Mouse (Mus musculus) G1E (cell line): ENCODE measurements around the gene Metrn. TPM values are rescaled to one million over a fixed set of nuclear protein-coding genes. Genes with fewer than 3 reads are reported as not detected.
A peak's percentile ranks its signal among the peaks of the same experiment; 100 is the strongest.

ENCODE experiments used
- ATAC-seq: 2 replicates; pipeline ENCODE4 v1.8.0; 2016; ENCODE audit warnings: mild to moderate bottlenecking; ENCODE audit not compliant: insufficient number of reproducible peaks, poor library complexity, low FRiP score, severe bottlenecking; ENCODE audit errors: extremely low read depth
- DNase-seq: peaks from one replicate; pipeline ENCODE4 v3.0.0; 2012; ENCODE audit warnings: low spot score
- H3K27me3 ChIP-seq: 2 replicates; pipeline ENCODE4 v1.6.1; 2012; ENCODE audit warnings: mild to moderate bottlenecking, low read length, inconsistent platforms; ENCODE audit not compliant: insufficient read depth
- H3K36me3 ChIP-seq: replicated peaks from 2 replicates; pipeline ENCODE3; 2012; ENCODE audit warnings: mild to moderate bottlenecking, inconsistent platforms
- H3K4me1 ChIP-seq: 2 replicates; pipeline ENCODE4 v1.6.1; 2012; ENCODE audit warnings: low read depth, low read length, inconsistent platforms, mixed read lengths; ENCODE audit not compliant: insufficient read depth
- H3K4me3 ChIP-seq: 2 replicates; pipeline ENCODE4 v1.5.1; 2012; ENCODE audit warnings: low read depth, mild to moderate bottlenecking, inconsistent platforms, low read length, moderate library complexity, mixed read lengths
- H3K9me3 ChIP-seq: replicated peaks from 2 replicates; pipeline ENCODE4 v1.6.1; 2012; ENCODE audit warnings: inconsistent platforms
- CTCF ChIP-seq: IDR thresholded peaks from 2 replicates; pipeline ENCODE4 v1.5.1; 2012; ENCODE audit warnings: low read depth, low read length, inconsistent platforms, mixed read lengths
- GATA1 ChIP-seq: IDR thresholded peaks from 2 replicates; pipeline ENCODE4 v1.6.1; 2012; ENCODE audit warnings: borderline replicate concordance, low read length, inconsistent platforms, mixed read lengths
- GATA2 ChIP-seq: IDR thresholded peaks from 2 replicates; pipeline ENCODE4 v1.6.1; 2012; ENCODE audit warnings: low read depth, low read length, inconsistent platforms, borderline replicate concordance
- POLR2AphosphoS5 ChIP-seq: IDR thresholded peaks from 2 replicates; pipeline ENCODE4 v1.6.1; 2012; ENCODE audit warnings: low read depth, low read length, inconsistent platforms; ENCODE audit not compliant: insufficient replicate concordance
- TAL1 ChIP-seq: conservative IDR thresholded peaks from 2 replicates; pipeline ENCODE4 v1.6.1; 2012; ENCODE audit warnings: low read depth, low read length, inconsistent platforms, mixed read lengths
- polyA plus RNA-seq: library from polyadenylated mRNA; stranded (reverse); fragments of >175 nt; gene quantifications from 2 replicates; pipeline ENCODE4 v1.2.3, GENCODE M21; 2012
- total RNA-seq, 2 experiments: library from RNA; stranded (forward) in 1 of 2; stranded (reverse) in 1 of 2; fragments of 200-1000 nt in 1 of 2; fragments of >200 nt in 1 of 2; fragmentation: Nextera tagmentation in 1 of 2; gene quantifications; 2 replicates each; pipeline ENCODE4 v1.2.3; 2014 to 2017

The Metrn gene
- total and polyA plus RNA-seq, 3 experiments: 19.7 to 129 (median 22.3) TPM

DNA sequence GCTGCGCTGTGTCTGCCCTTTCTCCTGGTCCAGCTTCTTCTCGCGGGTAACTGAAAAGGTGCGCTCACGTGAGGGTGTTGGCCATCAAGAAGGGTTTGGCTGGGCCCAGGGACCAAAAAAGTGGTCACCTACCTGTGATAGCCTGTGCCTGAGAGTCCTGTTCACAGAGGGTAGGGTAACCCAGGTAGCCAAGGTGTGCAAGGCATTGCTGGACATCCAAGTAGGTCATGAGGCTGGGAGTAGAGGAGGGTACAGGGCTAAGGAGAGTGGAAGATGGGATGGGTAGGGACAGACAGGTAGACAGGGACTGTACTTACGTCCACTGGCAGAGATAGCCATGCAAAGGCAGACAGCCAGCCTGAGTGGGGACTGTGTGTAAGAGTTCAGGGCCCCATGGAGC lies 43.6 kb upstream of the Metrn start:
- Histone ChIP-seq H3K4me3 (no peak overlapping the region), H3K27me3 (no peaks in the 10 kb centered on the region), H3K4me1 (peaks cover 89% of the 10 kb centered on the region), H3K9me3 (no peaks in the 10 kb centered on the region), H3K36me3 (peaks cover 86% of the 10 kb centered on the region)
- DNase-seq: no peak
- no peak for TF ChIP-seq POLR2AphosphoS5
- ATAC-seq: no peak

DNA sequence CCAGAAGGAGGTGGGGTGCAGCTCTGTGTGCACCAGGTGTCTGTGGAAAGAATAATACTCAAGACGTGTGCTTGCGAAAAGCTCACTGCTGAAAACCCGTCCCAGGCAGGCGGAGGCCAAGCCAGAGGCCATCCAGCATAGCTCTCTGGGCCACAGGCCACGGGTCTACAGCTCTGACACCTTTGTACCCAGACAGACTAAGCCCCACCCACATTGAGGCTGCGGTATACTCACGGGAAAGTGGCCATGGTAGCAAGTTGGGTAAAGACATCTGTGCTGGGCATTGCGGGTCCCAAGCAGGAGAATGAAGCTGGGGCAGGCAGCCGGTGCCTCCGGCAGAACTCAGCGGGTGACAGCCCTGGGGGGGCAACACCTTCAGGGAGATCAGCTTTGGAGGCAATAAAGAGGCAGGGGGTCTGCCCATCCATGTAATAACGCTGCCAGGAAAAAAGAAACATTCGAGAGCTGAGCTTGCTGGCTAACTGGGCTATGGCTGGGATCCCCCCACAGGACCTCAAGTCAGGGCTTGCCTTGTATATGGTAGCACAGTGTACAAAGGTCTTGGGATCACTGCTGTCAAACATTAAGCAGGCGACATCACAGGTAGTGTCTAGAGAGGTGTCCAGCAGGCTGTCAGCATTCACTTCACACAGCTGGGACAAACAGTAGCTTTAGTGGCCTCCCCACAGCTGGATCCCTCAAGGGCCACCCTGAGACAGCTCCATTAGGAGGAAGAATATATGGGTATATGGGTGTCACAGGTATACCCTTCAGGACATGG lies 42.7 kb upstream of the Metrn start:
- peaks cover 86% of the 10 kb centered on the region for H3K36me3 ChIP-seq

GRCm38 (mm10) chr17:25838904-25839303 lies 42.0 kb upstream of the Metrn start:
- Histone ChIP-seq H3K4me3 (no peak overlapping the region), H3K36me3 (peaks cover 94% of the 10 kb centered on the region), H3K9me3 (no peaks in the 10 kb centered on the region), H3K27me3 (no peaks in the 10 kb centered on the region), H3K4me1 (peaks cover 93% of the 10 kb centered on the region)
- DNase-seq: no peak
- TF ChIP-seq POLR2AphosphoS5: no peak
- TF ChIP-seq GATA1: no peak
- no peak for TF ChIP-seq TAL1
- TF ChIP-seq GATA2: no peak
- TF ChIP-seq CTCF: no peak
- ATAC-seq: no peak

More for the DNA sequence above, 42.7 kb upstream of the Metrn start:
- no peaks in the 10 kb centered on the region for H3K9me3 ChIP-seq
- ATAC-seq (no peak), DNase-seq (no peak)
- no peaks in the 10 kb centered on the region for H3K27me3 ChIP-seq
- H3K4me1 ChIP-seq: peaks cover 89% of the 10 kb centered on the region
- H3K4me3 ChIP-seq: peak overlapping the region; percentile 11; the same call in 1 of the 2 replicates
- no peak for TF ChIP-seq GATA1
- TF ChIP-seq CTCF: no peak
- TF ChIP-seq GATA2: no peak
- TF ChIP-seq POLR2AphosphoS5: no peak
- no peak for TF ChIP-seq TAL1

GRCm38 (mm10) chr17:25837533-25837932 lies 40.6 kb upstream of the Metrn start:
- ATAC-seq (no peak), DNase-seq (no peak)
- H3K36me3 ChIP-seq: peaks cover 88% of the 10 kb centered on the region
- no peaks in the 10 kb centered on the region for H3K9me3 ChIP-seq
- H3K4me3 ChIP-seq: no peak overlapping the region
- peaks cover 86% of the 10 kb centered on the region for H3K4me1 ChIP-seq
- H3K27me3 ChIP-seq: no peaks in the 10 kb centered on the region
- TF ChIP-seq GATA1 (no peak), CTCF (no peak), POLR2AphosphoS5 (no peak; the same call in 1 of the 2 replicates), GATA2 (no peak), TAL1 (no peak)

- TF ChIP-seq CTCF (no peak), GATA1 (no peak), TAL1 (no peak), POLR2AphosphoS5 (0 out of 2 replicates have a peak, but pooled peaks have one; percentile 41)
- no peaks in the 10 kb centered on the region for H3K27me3 ChIP-seq
- DNase-seq: no peak
- ATAC-seq: no peak
- H3K9me3 ChIP-seq: no peaks in the 10 kb centered on the region
- peaks cover 83% of the 10 kb centered on the region for H3K4me1 ChIP-seq
- peaks cover 84% of the 10 kb centered on the region for H3K36me3 ChIP-seq
- H3K4me3 ChIP-seq: peak within 1 kb of the TSS; percentile 20; the same call in 1 of the 2 replicates
Observed at GRCm38 (mm10) chr17:25837076-25837410, 40.1 kb upstream of the Metrn start, which contains the start of gene Rhbdl1. Gene Rhbdl1 (minus strand): TSS chr17:25837295.

DNA sequence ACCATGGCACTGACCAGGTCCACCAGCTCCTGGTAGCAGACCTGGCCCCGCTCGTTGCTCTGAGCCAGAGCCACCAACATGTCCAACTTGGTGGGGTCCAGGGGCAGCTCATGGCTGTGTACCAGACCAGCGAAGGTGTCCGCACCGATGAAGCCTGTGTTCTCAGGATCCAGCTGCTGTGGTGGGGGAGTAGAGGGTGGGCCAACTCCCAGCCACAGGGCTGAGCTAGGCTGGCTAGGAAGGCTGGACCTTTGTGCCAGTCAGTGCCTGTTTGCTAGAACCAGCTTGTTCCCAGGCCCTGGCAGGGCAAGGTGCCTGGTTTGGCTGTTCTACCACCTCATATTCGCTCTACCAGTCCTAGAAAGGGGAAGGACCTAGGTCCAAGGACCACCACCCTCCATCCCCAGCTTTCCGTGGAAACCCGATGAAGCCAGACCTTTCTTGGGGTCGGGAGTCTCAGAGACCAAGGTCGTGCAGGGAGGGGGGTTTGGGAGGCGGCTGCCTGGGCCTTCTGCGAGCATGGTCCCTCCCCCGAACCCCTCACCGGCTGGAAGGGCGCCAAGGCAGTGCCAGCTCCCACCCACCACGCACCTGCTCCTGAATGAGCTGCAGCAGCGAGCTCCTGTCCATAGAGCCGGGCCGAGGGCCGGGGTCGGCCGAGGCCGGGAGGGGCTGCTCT lies 39.6 kb upstream of the Metrn start:
- H3K4me3 ChIP-seq: peak overlapping the region; percentile 5; the same call in 1 of the 2 replicates
- H3K4me1 ChIP-seq: peaks cover 83% of the 10 kb centered on the region
- ATAC-seq (no peak), DNase-seq (no peak)
- TF ChIP-seq GATA2: no peak
- no peak for TF ChIP-seq GATA1
- no peak for TF ChIP-seq POLR2AphosphoS5
- no peak for TF ChIP-seq TAL1
- TF ChIP-seq CTCF: no peak
- H3K27me3 ChIP-seq: no peaks in the 10 kb centered on the region
- no peaks in the 10 kb centered on the region for H3K9me3 ChIP-seq
- peaks cover 84% of the 10 kb centered on the region for H3K36me3 ChIP-seq
